Mouse (Mus musculus) limb, embryonic 14.5 days (tissue): ENCODE data around the gene AC131692.1. TPM values are rescaled to one million over a fixed set of nuclear protein-coding genes. Genes with fewer than 3 reads are reported as not detected.

Experiments
- ATAC-seq: fragments of 200-750 bp; cut with Nextera tagmentation; 2 replicates; pipeline ENCODE4 v1.8.0; 2017; ENCODE audit warnings: low read depth, moderate number of reproducible peaks, moderate TSS enrichment; ENCODE audit not compliant: low FRiP score
- DNase-seq: peaks from one replicate; pipeline ENCODE4 v3.0.0-alpha.2; 2015; ENCODE audit warnings: low spot score
- H3K27ac ChIP-seq: fragments of 300-500 bp; sonication (generic); replicated peaks from 2 replicates; pipeline ENCODE4 v1.5.1; 2014; ENCODE audit warnings: low read depth, mild to moderate bottlenecking, low read length, moderate library complexity, mixed read lengths
- H3K27me3 ChIP-seq: fragments of 300-500 bp; sonication (generic); 2 replicates; pipeline ENCODE4 v1.6.1; 2014; ENCODE audit warnings: low read length, mixed read lengths; ENCODE audit not compliant: control insufficient read depth, insufficient read depth
- H3K36me3 ChIP-seq: fragments of 300-500 bp; sonication (generic); 2 replicates; pipeline ENCODE4 v1.6.1; 2014; ENCODE audit warnings: mild to moderate bottlenecking, low read length, moderate library complexity, mixed read lengths; ENCODE audit not compliant: control insufficient read depth, insufficient read depth
- H3K4me1 ChIP-seq: fragments of 300-500 bp; sonication (generic); 2 replicates; pipeline ENCODE4 v1.6.1; 2014; ENCODE audit warnings: antibody characterized with exemption, low read length, mixed read lengths; ENCODE audit not compliant: control insufficient read depth, insufficient read depth
- H3K4me2 ChIP-seq: fragments of 300-500 bp; sonication (generic); replicated peaks from 2 replicates; pipeline ENCODE4 v1.6.1; 2014; ENCODE audit warnings: low read depth, mild to moderate bottlenecking, low read length, moderate library complexity; ENCODE audit not compliant: severe bottlenecking
- H3K4me3 ChIP-seq: fragments of 300-500 bp; sonication (generic); replicated peaks from 2 replicates; pipeline ENCODE4 v1.5.1; 2014; ENCODE audit warnings: low read length
- H3K9ac ChIP-seq: fragments of 300-500 bp; sonication (generic); 2 replicates; pipeline ENCODE4 v1.6.1; 2014; ENCODE audit warnings: mild to moderate bottlenecking, low read depth, low read length, moderate library complexity; ENCODE audit not compliant: severe bottlenecking
- H3K9me3 ChIP-seq: fragments of 300-500 bp; sonication (generic); 2 replicates; pipeline ENCODE4 v1.6.1; 2016; ENCODE audit warnings: low read length; ENCODE audit not compliant: control insufficient read depth
- POLR2A ChIP-seq: fragments of 200-500 bp; IDR thresholded peaks from 2 replicates; pipeline ENCODE4 v1.8.0; 2012; ENCODE audit warnings: inconsistent platforms, mild to moderate bottlenecking, moderate library complexity, borderline replicate concordance; ENCODE audit not compliant: insufficient read depth, insufficient read length; ENCODE audit errors: extremely low read depth
- WGBS: fragments of 180-500 bp; shearing (Covaris S2); extraction: QIAGEN DNeasy Blood & Tissue Kit; methylation state at CpG from one replicate; pipeline ENCODE4 v1.1.7; 2014; 5-methylcytosine and 5-hydroxymethylcytosine counted together
- polyA plus RNA-seq, 2 experiments: library from polyadenylated mRNA; depleted of rRNA in 1 of 2; stranded (reverse) in 1 of 2; unstranded in 1 of 2; fragments of >200 nt; fragmentation: Nextera tagmentation in 1 of 2; extraction: Ambion mirVana in 1 of 2; gene quantifications; 2 replicates each; pipeline versions ENCODE4 v1.2.1 to v1.2.3; 2012 to 2014

The AC131692.1 gene
- polyA plus RNA-seq, 2 experiments: 0.75 TPM; not detected in 1

DNA sequence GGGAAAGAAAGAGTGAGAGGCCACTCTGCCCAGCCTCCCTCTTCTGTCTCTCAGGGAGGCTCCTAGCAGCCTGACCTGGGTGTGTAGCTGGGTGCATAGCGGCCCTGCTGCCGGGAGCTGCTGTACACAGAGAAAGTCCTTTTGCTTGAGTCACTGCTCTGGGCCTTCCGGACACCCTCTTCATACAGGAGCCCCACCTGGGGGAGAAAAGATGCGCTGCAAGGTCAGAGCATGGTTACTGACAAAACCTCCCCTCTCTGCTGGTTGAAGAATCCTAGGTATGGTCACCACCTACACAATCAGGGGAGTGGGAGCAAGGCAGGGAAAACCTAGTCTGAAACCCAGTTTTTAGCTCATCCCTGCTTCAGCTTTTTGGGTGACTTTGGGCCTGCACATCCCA, 25.3 kb upstream of the AC131692.1 start:
- ATAC-seq (no peak), DNase-seq (no peak)
- TF ChIP-seq POLR2A: no peak
- peaks cover 41% of the 10 kb centered on the region for H3K36me3 ChIP-seq
- H3K4me2 ChIP-seq: no peak overlapping the region
- H3K9ac ChIP-seq: no peak overlapping the region
- H3K27me3 ChIP-seq: no peaks in the 10 kb centered on the region
- H3K4me3 ChIP-seq: no peak overlapping the region
- WGBS: 76% methylated on average over 4 of the region's 4 CpGs
- no peaks in the 10 kb centered on the region for H3K9me3 ChIP-seq
- peaks cover 13% of the 10 kb centered on the region for H3K4me1 ChIP-seq
- no peak overlapping the region for H3K27ac ChIP-seq

DNA sequence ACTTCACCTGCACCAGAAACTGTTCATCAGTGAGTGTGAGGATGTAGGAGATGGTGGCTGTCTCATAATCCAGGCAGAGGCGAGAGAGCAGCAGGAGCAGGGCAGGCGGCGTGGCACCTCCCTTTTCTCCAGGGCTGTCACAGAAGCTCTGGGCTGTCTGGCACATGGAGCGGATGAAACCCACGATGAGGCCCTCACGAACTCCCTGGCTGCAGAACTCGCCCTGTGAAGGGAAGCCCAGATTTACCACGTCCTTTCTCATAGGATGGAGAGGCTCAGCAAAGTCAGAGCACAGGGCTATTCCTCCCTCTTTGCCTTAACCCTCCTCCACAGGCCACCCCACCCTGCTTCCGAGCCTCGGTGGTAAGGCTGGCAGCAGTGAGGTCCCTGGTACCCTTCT, 24.4 kb upstream of the AC131692.1 start:
- Histone ChIP-seq H3K4me1 (peaks cover 13% of the 10 kb centered on the region), H3K4me2 (no peak overlapping the region), H3K36me3 (peaks cover 44% of the 10 kb centered on the region), H3K9me3 (no peaks in the 10 kb centered on the region), H3K9ac (no peak overlapping the region), H3K4me3 (no peak overlapping the region), H3K27me3 (no peaks in the 10 kb centered on the region), H3K27ac (no peak overlapping the region)
- WGBS: 86% methylated on average over 10 of the region's 10 CpGs
- TF ChIP-seq POLR2A: no peak
- ATAC-seq: no peak
- DNase-seq: no peak

DNA sequence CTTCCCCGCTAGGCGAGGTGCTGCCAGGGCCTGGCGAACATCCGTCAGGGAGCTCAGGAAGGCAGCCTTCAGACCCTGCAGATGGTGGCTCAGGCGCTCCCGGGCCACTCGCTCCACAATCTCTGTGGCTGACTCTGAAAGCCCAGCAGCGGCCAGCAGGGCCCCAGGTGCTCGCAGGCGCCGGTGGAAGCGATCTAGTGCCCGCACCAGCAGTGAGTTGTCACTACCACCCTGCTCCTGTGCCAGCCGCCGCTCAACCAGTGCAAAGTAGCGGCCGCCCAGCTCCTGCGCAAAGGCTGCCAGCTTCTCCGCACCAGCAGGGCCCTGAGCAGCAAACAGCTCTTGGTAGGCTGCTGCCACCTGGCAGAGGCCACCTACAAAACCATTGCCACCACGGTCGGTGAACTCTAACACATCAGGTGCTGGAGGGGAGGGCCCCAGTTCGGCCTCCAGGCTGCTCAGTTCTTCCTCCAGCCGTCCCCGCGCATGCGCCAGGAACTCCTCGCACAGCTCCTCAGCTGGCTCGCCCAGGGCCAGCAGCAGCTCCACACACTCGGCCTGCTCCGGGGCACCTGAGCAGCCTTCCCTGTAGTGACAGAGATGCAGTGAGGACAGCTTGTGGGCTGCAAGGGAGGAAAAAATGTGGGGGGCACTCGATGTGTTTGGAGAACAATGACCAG, 23.5 kb upstream of the AC131692.1 start:
- H3K27me3 ChIP-seq: no peaks in the 10 kb centered on the region
- H3K27ac ChIP-seq: no peak overlapping the region
- H3K9ac ChIP-seq: no peak overlapping the region
- TF ChIP-seq POLR2A: no peak
- H3K4me3 ChIP-seq: no peak overlapping the region
- DNase-seq (no peak), ATAC-seq (no peak)
- no peak overlapping the region for H3K4me2 ChIP-seq
- H3K9me3 ChIP-seq: no peaks in the 10 kb centered on the region
- H3K4me1 ChIP-seq: peaks cover 13% of the 10 kb centered on the region
- WGBS: 90% methylated on average over 31 of the region's 31 CpGs
- peaks cover 49% of the 10 kb centered on the region for H3K36me3 ChIP-seq

DNA sequence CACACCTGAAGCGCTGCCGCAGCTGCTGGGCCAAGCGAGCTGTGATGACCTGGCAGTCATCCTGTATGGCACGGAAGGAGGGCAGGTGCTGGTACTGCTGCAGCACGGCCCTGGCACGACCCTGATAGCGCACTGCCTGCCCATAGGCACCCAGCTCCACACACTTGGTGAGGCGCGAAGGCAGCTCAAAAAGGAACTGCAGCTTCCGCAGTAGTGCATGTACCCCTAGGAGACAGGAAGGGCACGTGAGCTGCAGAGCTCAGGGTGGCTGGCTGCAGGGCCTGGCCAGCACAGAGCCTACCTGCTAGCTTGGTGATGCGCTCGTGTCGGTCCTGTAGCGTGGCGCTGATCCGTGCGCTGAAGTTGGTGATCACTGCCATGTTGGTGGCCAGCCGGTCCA, 23.0 kb upstream of the AC131692.1 start:
- H3K27me3 ChIP-seq: no peaks in the 10 kb centered on the region
- DNase-seq: no peak
- peaks cover 49% of the 10 kb centered on the region for H3K36me3 ChIP-seq

DNA sequence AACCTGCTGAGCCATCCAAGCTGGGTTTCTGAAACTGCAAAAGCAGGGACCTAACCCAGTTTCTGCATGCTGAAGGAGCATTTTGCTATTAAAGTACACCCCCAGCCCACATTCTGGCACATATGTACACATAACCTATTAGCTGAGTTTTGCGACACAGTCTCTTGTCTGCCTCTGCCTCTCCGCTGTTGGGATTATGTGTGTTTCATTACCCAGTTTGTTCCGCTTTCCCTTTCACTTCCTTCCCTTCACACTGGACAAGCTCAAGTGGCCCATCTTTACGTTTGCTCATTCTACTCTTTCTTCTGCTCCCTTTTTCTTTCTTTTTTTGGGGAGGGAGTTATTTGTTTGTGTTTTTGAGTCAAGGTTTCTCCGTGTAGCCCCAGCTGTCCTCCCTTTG, 20.3 kb upstream of the AC131692.1 start:
- H3K4me1 ChIP-seq: peaks cover 3% of the 10 kb centered on the region; the same call in 1 of the 2 replicates
- no peak overlapping the region for H3K4me2 ChIP-seq
- peaks cover 43% of the 10 kb centered on the region for H3K36me3 ChIP-seq
- H3K9me3 ChIP-seq: no peaks in the 10 kb centered on the region
- ATAC-seq: no peak
- no peak for TF ChIP-seq POLR2A
- H3K9ac ChIP-seq: no peak overlapping the region
- 91% methylated on average over 5 of the region's 5 CpGs for WGBS
- no peak overlapping the region for H3K27ac ChIP-seq
- no peak for DNase-seq
- H3K4me3 ChIP-seq: no peak overlapping the region
- H3K27me3 ChIP-seq: no peaks in the 10 kb centered on the region

More for the DNA sequence above, 23.0 kb upstream of the AC131692.1 start:
- H3K9me3 ChIP-seq: no peaks in the 10 kb centered on the region
- no peak overlapping the region for H3K27ac ChIP-seq
- no peak overlapping the region for H3K4me2 ChIP-seq
- peaks cover 16% of the 10 kb centered on the region for H3K4me1 ChIP-seq
- TF ChIP-seq POLR2A: no peak
- H3K9ac ChIP-seq: no peak overlapping the region
- WGBS: 93% methylated on average over 19 of the region's 19 CpGs
- ATAC-seq: no peak
- no peak overlapping the region for H3K4me3 ChIP-seq
